Mouse (Mus musculus) embryo, embryonic 10 days (tissue): Measurements from ENCODE around the gene Ccser1.

Experiments
- DNase-seq: peaks from one replicate; pipeline ENCODE4 v3.0.0-alpha.2; 2015; ENCODE audit warnings: low spot score

The Ccser1 gene

GRCm38 (mm10) chr6:61438165-61438564 lies 258.0 kb downstream of the Ccser1 start:
- DNase-seq = no peak

GRCm38 (mm10) chr6:61471371-61472152 lies 291.4 kb downstream of the Ccser1 start:
- DNase-seq = no peak

GRCm38 (mm10) chr6:61485336-61485735 lies 305.2 kb downstream of the Ccser1 start:
- no peak for DNase-seq

- DNase-seq = no peak
These were observed 312.1 kb downstream of the Ccser1 start for GRCm38 (mm10) chr6:61491979-61492821.

GRCm38 (mm10) chr6:61493386-61493785 lies 313.3 kb downstream of the Ccser1 start:
- DNase-seq = no peak

- no peak for DNase-seq
These were observed 335.2 kb downstream of the Ccser1 start for GRCm38 (mm10) chr6:61515310-61515709.

- DNase-seq = no peak
These were observed 341.5 kb downstream of the Ccser1 start for GRCm38 (mm10) chr6:61521587-61521986.

- no peak for DNase-seq
These were observed 342.0 kb downstream of the Ccser1 start for GRCm38 (mm10) chr6:61522108-61522507.

- peak; percentile 10 for DNase-seq
These were observed 343.8 kb downstream of the Ccser1 start for GRCm38 (mm10) chr6:61523748-61524493.

- no peak for DNase-seq
These were observed 360.6 kb downstream of the Ccser1 start for GRCm38 (mm10) chr6:61540732-61541131.

- no peak for DNase-seq
These were observed 363.4 kb downstream of the Ccser1 start for GRCm38 (mm10) chr6:61543459-61544044.

- DNase-seq = no peak
These were observed 387.4 kb downstream of the Ccser1 start for GRCm38 (mm10) chr6:61567551-61567950.

GRCm38 (mm10) chr6:61567967-61568366 lies 387.8 kb downstream of the Ccser1 start:
- no peak for DNase-seq

GRCm38 (mm10) chr6:61581696-61582095 lies 401.6 kb downstream of the Ccser1 start:
- DNase-seq = no peak

- DNase-seq = no peak
These were observed 408.9 kb downstream of the Ccser1 start for GRCm38 (mm10) chr6:61588999-61589398.

- no peak for DNase-seq
These were observed 421.8 kb downstream of the Ccser1 start for GRCm38 (mm10) chr6:61601911-61602310.

- DNase-seq = no peak
These were observed 434.8 kb downstream of the Ccser1 start for GRCm38 (mm10) chr6:61614920-61615319.

- no peak for DNase-seq
These were observed 441.6 kb downstream of the Ccser1 start for GRCm38 (mm10) chr6:61621707-61622106.

GRCm38 (mm10) chr6:61661414-61661813 lies 481.3 kb downstream of the Ccser1 start:
- DNase-seq = no peak

- DNase-seq = no peak
These were observed 484.4 kb downstream of the Ccser1 start for GRCm38 (mm10) chr6:61664572-61664971.

GRCm38 (mm10) chr6:61687002-61687401 lies 506.9 kb downstream of the Ccser1 start:
- peak; percentile 54 for DNase-seq

GRCm38 (mm10) chr6:61703003-61703402 lies 522.9 kb downstream of the Ccser1 start:
- no peak for DNase-seq
